Mouse (Mus musculus): Measurements from ENCODE around the gene Bmp10. TPM values are rescaled to one million over a fixed set of nuclear protein-coding genes. Genes with fewer than 3 reads are reported as not detected.

Gene Bmp10
- polyA plus RNA-seq, 1 experiment = not detected

DNA sequence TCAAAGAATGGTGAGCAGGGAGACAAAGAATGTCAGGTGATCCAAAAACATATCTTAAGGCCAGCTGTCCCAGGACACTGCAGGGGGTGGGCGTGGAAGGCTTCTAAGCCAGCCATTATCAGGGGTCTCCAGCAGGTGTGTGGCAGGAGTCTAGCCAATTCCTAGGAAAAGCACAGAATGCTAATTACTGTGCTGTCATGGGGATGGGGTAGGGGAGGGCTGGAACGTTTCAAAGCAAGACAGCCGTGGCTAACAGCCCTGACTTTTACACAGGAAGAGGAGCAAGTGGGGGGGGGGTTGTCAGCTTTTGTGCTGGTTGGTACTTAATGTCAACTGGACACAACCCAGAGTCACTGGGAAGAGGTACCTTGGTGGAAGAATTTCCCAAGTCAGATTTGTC, 16.8 kb upstream of the Bmp10 start:
- no peak overlapping the region for H3K4me3 ChIP-seq (ENCODE audit: insufficient read depth, poor library complexity, severe bottlenecking)
- TF ChIP-seq MYOD1 (IDR thresholded peaks at IDR 0.05; ENCODE audit: control insufficient read depth, insufficient read length, low read depth) = no peak
- no peak for TF ChIP-seq MAX (IDR thresholded peaks at IDR 0.05)
- TF ChIP-seq FOSL1 (IDR thresholded peaks at IDR 0.05; ENCODE audit: insufficient read depth, low read length, poor library complexity, severe bottlenecking) = no peak
- TF ChIP-seq MYOG (IDR thresholded peaks at IDR 0.05; ENCODE audit: control insufficient read depth, extremely low read depth, insufficient read length) = no peak
- TF ChIP-seq CTCF (IDR thresholded peaks at IDR 0.05; ENCODE audit: control insufficient read depth, insufficient read depth, insufficient read length) = no peak
- no peak for TF ChIP-seq CEBPB (IDR thresholded peaks at IDR 0.05; ENCODE audit: low read depth)
- no peak for TF ChIP-seq USF1 (IDR thresholded peaks at IDR 0.05; ENCODE audit: low read depth)
- no peaks in the 10 kb centered on the region for H3K36me3 ChIP-seq (ENCODE audit: control insufficient read depth, insufficient read depth)
- no peak overlapping the region for H3ac ChIP-seq (ENCODE audit: control insufficient read depth, insufficient read length, low read depth)
- H3K79me2 ChIP-seq (ENCODE audit: control insufficient read depth, insufficient read depth) = no peaks in the 10 kb centered on the region
- H3K27me3 ChIP-seq (ENCODE audit: control insufficient read depth, insufficient read depth, insufficient read length) = no peaks in the 10 kb centered on the region
- no peaks in the 10 kb centered on the region for H3K79me3 ChIP-seq (ENCODE audit: low read depth)

DNA sequence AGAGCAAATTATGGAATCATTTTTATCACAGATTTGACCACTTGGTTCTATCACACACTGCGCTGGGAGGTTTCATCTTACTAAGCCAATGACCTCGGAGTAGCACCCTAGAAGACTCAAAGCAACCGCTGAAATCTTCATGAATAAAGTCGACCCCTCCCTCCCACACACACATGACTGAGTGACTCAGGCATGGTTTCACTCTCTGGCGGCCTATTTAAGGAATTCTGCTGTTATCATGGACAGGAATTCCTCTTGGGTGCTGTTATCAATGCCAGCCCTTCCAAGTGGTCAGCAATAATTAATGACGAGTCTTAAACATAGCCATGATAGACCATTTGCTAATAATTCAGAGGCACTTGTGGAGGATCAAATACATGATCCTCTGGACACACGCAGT, 6.5 kb upstream of the Bmp10 start:
- Histone ChIP-seq H3K79me2 (ENCODE audit: control insufficient read depth, insufficient read depth) (no peaks in the 10 kb centered on the region), H3K4me3 (ENCODE audit: insufficient read depth, poor library complexity, severe bottlenecking) (no peak overlapping the region), H3K36me3 (ENCODE audit: control insufficient read depth, insufficient read depth) (no peaks in the 10 kb centered on the region), H3ac (ENCODE audit: control insufficient read depth, insufficient read length, low read depth) (no peak overlapping the region), H3K27me3 (ENCODE audit: control insufficient read depth, insufficient read depth, insufficient read length) (no peaks in the 10 kb centered on the region), H3K79me3 (ENCODE audit: low read depth) (no peaks in the 10 kb centered on the region)
- TF ChIP-seq CTCF (IDR thresholded peaks at IDR 0.05; ENCODE audit: control insufficient read depth, insufficient read depth, insufficient read length) (no peak), CEBPB (IDR thresholded peaks at IDR 0.05; ENCODE audit: low read depth) (no peak), USF1 (IDR thresholded peaks at IDR 0.05; ENCODE audit: low read depth) (peak; percentile 45), FOSL1 (IDR thresholded peaks at IDR 0.05; ENCODE audit: insufficient read depth, low read length, poor library complexity, severe bottlenecking) (no peak), MYOD1 (IDR thresholded peaks at IDR 0.05; ENCODE audit: control insufficient read depth, insufficient read length, low read depth) (no peak), MYOG (IDR thresholded peaks at IDR 0.05; ENCODE audit: control insufficient read depth, extremely low read depth, insufficient read length) (no peak)

DNA sequence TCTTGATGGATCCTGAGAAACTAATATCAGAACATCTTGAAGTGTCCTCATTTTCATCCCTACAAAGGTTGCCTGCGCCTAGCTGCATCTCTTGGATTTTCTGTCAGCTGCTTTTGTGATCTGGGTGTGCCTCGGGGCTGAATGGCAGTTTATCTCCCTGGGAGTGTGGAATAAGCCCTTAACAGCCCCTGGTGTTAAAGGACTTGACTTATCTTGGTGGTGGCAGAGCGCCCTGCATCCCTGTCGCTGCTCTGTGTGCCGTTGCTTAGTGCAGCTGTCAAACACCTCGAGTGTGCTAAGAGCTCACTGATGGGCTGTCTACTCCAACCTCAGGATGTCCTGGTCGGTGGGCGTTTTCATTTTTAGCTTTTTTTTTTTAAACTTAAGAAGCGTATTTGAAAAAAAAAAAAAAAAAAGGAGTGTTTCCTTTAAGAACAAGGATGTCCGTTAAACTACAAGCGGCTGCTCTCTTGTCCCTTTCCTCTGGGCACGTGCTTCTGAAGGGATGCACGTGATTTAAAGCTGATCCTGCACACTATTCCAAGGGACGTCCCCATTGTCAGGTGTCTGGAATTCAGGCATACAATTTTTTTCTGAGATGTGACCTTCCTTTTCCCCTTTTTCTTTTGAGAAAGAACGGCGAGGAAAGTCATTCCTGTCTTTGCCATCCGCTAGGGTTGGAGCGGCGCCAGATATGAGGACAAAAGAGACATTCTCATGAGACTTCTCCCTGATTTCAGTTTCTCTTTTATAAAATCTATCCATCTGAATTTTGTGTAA, 4.6 kb upstream of the Bmp10 start:
- Histone ChIP-seq H3K27me3 (ENCODE audit: control insufficient read depth, insufficient read depth, insufficient read length) (no peaks in the 10 kb centered on the region), H3K36me3 (ENCODE audit: control insufficient read depth, insufficient read depth) (no peaks in the 10 kb centered on the region), H3ac (ENCODE audit: control insufficient read depth, insufficient read length, low read depth) (no peak overlapping the region), H3K79me3 (ENCODE audit: low read depth) (no peaks in the 10 kb centered on the region), H3K79me2 (ENCODE audit: control insufficient read depth, insufficient read depth) (no peaks in the 10 kb centered on the region), H3K4me3 (ENCODE audit: insufficient read depth, poor library complexity, severe bottlenecking) (no peak overlapping the region)
- TF ChIP-seq FOSL1 (IDR thresholded peaks at IDR 0.05; ENCODE audit: insufficient read depth, low read length, poor library complexity, severe bottlenecking) (no peak), CEBPB (IDR thresholded peaks at IDR 0.05; ENCODE audit: low read depth) (no peak), MYOG (IDR thresholded peaks at IDR 0.05; ENCODE audit: control insufficient read depth, extremely low read depth, insufficient read length) (no peak), MYOD1 (IDR thresholded peaks at IDR 0.05; ENCODE audit: control insufficient read depth, insufficient read length, low read depth) (no peak), CTCF (IDR thresholded peaks at IDR 0.05; ENCODE audit: control insufficient read depth, insufficient read depth, insufficient read length) (no peak), MAX (IDR thresholded peaks at IDR 0.05) (no peak), USF1 (IDR thresholded peaks at IDR 0.05; ENCODE audit: low read depth) (no peak)

DNA sequence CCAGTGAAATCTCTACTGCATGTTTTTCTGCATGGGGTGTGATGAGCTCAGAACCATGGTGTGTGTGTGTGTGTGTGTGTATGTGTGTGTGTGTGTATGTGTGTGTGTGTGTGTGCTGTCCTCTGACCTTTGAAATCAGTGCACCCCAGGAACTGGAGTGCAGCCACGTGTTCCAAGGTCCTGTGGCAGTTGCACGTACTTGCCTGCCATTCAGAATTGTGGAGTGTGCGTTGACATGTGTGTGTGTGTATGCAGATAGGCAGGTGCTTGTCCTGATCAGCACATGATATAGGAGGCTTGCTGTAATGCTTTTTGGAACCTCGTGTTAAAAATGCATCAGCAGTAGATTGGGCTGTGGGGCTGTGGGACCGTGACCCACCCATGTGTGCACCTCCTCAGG, 1.8 kb upstream of the Bmp10 start:
- no peaks in the 10 kb centered on the region for H3K79me3 ChIP-seq (ENCODE audit: low read depth)
- H3K27me3 ChIP-seq (ENCODE audit: control insufficient read depth, insufficient read depth, insufficient read length) = no peaks in the 10 kb centered on the region
- H3K36me3 ChIP-seq (ENCODE audit: control insufficient read depth, insufficient read depth) = no peaks in the 10 kb centered on the region
- no peak overlapping the region for H3K4me3 ChIP-seq (ENCODE audit: insufficient read depth, poor library complexity, severe bottlenecking)
- H3K79me2 ChIP-seq (ENCODE audit: control insufficient read depth, insufficient read depth) = no peaks in the 10 kb centered on the region
- no peak overlapping the region for H3ac ChIP-seq (ENCODE audit: control insufficient read depth, insufficient read length, low read depth)
- TF ChIP-seq CTCF (IDR thresholded peaks at IDR 0.05; ENCODE audit: control insufficient read depth, insufficient read depth, insufficient read length) (no peak), CEBPB (IDR thresholded peaks at IDR 0.05; ENCODE audit: low read depth) (no peak), MYOG (IDR thresholded peaks at IDR 0.05; ENCODE audit: control insufficient read depth, extremely low read depth, insufficient read length) (no peak), MAX (IDR thresholded peaks at IDR 0.05) (no peak), USF1 (IDR thresholded peaks at IDR 0.05; ENCODE audit: low read depth) (no peak), FOSL1 (IDR thresholded peaks at IDR 0.05; ENCODE audit: insufficient read depth, low read length, poor library complexity, severe bottlenecking) (no peak), MYOD1 (IDR thresholded peaks at IDR 0.05; ENCODE audit: control insufficient read depth, insufficient read length, low read depth) (no peak)

DNA sequence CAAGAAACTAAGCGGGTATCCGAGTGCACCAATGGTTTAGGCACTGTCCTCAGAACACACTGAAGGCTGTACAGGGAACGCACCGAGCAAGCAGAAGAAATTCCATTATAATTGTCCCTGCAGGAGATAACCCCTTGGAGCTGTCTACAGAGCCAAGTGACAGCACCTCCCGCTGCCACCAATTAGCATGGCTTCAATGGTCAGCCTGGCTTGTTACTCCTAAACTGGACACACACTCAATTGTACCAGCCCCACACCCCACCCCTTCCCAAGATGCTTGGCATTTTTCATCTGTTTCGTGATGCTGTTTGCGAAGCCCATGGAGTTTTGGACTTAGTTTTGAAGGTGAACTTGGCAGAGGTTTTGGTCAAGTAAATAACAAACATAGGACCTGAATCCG, 1.2 kb upstream of the Bmp10 start:
- no peaks in the 10 kb centered on the region for H3K79me2 ChIP-seq (ENCODE audit: control insufficient read depth, insufficient read depth)
- H3K79me3 ChIP-seq (ENCODE audit: low read depth) = no peaks in the 10 kb centered on the region
- no peaks in the 10 kb centered on the region for H3K36me3 ChIP-seq (ENCODE audit: control insufficient read depth, insufficient read depth)
- H3K27me3 ChIP-seq (ENCODE audit: control insufficient read depth, insufficient read depth, insufficient read length) = no peaks in the 10 kb centered on the region
- H3K4me3 ChIP-seq (ENCODE audit: insufficient read depth, poor library complexity, severe bottlenecking) = no peak overlapping the region
- no peak overlapping the region for H3ac ChIP-seq (ENCODE audit: control insufficient read depth, insufficient read length, low read depth)
- TF ChIP-seq FOSL1 (IDR thresholded peaks at IDR 0.05; ENCODE audit: insufficient read depth, low read length, poor library complexity, severe bottlenecking) = no peak
- TF ChIP-seq USF1 (IDR thresholded peaks at IDR 0.05; ENCODE audit: low read depth) = no peak
- no peak for TF ChIP-seq CTCF (IDR thresholded peaks at IDR 0.05; ENCODE audit: control insufficient read depth, insufficient read depth, insufficient read length)
- no peak for TF ChIP-seq MAX (IDR thresholded peaks at IDR 0.05)
- TF ChIP-seq MYOG (IDR thresholded peaks at IDR 0.05; ENCODE audit: control insufficient read depth, extremely low read depth, insufficient read length) = no peak
- no peak for TF ChIP-seq CEBPB (IDR thresholded peaks at IDR 0.05; ENCODE audit: low read depth)
- no peak for TF ChIP-seq MYOD1 (IDR thresholded peaks at IDR 0.05; ENCODE audit: control insufficient read depth, insufficient read length, low read depth)

Data from C2C12 (cell line).